Mouse (Mus musculus) C2C12 (cell line): Measurements from ENCODE around the gene Gm28043. TPM values are rescaled to one million over a fixed set of nuclear protein-coding genes. Genes with fewer than 3 reads are reported as not detected.

Experiments
- H3K27me3 ChIP-seq: one replicate; pipeline ENCODE4 v1.6.1; 2011; ENCODE audit not compliant: control insufficient read depth, insufficient read depth, insufficient read length
- H3K36me3 ChIP-seq: one replicate; pipeline ENCODE4 v1.6.1; 2011; ENCODE audit not compliant: control insufficient read depth, insufficient read depth
- H3K4me3 ChIP-seq: one replicate; pipeline ENCODE4 v1.5.1; 2011; ENCODE audit warnings: mild to moderate bottlenecking, control low read depth; ENCODE audit not compliant: poor library complexity, insufficient read depth, severe bottlenecking
- H3K79me2 ChIP-seq: one replicate; pipeline ENCODE4 v1.6.1; 2011; ENCODE audit not compliant: control insufficient read depth, insufficient read depth
- H3K79me3 ChIP-seq: one replicate; pipeline ENCODE4 v1.6.1; 2011; ENCODE audit warnings: low read depth, control low read depth
- H3ac ChIP-seq: one replicate; pipeline ENCODE3; 2011; ENCODE audit warnings: low read depth; ENCODE audit not compliant: control insufficient read depth, insufficient read length
- CEBPB ChIP-seq: IDR thresholded peaks from one replicate; pipeline ENCODE4 v1.6.1; 2011; ENCODE audit warnings: low read depth, mild to moderate bottlenecking, control low read depth, moderate library complexity
- CTCF ChIP-seq: IDR thresholded peaks from one replicate; pipeline ENCODE4 v1.5.1; 2011; ENCODE audit not compliant: control insufficient read depth, insufficient read depth, insufficient read length
- FOSL1 ChIP-seq: IDR thresholded peaks from one replicate; pipeline ENCODE4 v1.8.0; 2011; ENCODE audit warnings: mild to moderate bottlenecking, low read length; ENCODE audit not compliant: poor library complexity, insufficient read depth, severe bottlenecking
- MAX ChIP-seq: IDR thresholded peaks from one replicate; pipeline ENCODE4 v1.6.1; 2011; ENCODE audit warnings: mild to moderate bottlenecking, control low read depth
- MYOD1 ChIP-seq: IDR thresholded peaks from one replicate; pipeline ENCODE4 v1.6.1; 2011; ENCODE audit warnings: low read depth; ENCODE audit not compliant: control insufficient read depth, insufficient read length
- MYOG ChIP-seq: IDR thresholded peaks from one replicate; pipeline ENCODE4 v1.6.1; 2011; ENCODE audit not compliant: control insufficient read depth, insufficient read length; ENCODE audit errors: extremely low read depth
- USF1 ChIP-seq: IDR thresholded peaks from one replicate; pipeline ENCODE4 v1.6.1; 2011; ENCODE audit warnings: low read depth, mild to moderate bottlenecking, control low read depth, moderate library complexity
- microRNA-seq: library from miRNA; unstranded; fragments of <30 nt; microRNA quantifications from one replicate; pipeline ENCODE4, GENCODE M21; 2019; ENCODE audit warnings: borderline microRNAs expressed
- polyA plus RNA-seq: library from polyadenylated mRNA; unstranded; fragments of >200 nt; fragmentation: generic; extraction: Trizol; gene quantifications from one replicate; pipeline ENCODE4 v1.2.1, GENCODE M21; 2012; ENCODE audit warnings: missing spikeins

The Gm28043 gene
- polyA plus RNA-seq, 1 experiment = 0.54 TPM

DNA sequence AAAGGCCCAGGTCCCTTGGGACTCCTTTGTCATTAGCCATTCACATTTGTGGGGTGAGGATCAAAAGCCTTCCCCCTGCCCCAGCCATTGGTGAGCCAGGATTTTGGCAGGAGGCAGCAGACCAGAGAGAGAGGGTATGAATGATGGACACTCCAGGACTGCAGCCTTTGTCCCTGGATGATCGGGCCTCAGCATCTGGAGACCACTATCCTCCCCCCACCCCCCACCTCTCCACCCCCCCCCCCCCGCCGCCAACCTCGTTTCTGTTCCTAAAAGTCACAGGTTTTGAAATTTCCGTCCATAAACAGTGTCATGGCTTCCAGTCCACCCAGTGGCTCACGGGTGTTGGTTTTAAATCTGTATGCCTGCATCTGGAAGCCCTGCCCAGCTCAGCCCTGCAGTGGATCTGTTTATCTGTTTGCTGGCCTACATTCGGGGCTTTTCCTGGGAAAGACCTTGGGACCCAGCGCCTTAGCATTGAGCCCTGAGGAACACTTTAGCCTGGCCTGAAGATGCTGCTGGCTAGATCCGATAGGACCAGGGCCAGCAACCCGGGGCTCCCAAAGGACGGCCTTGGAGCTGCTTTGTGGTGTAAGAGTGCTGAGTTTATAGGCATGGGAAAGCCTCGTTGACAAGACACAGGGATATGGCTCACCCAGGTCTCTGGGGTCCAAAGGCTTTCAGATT lies 116.7 kb downstream of the Gm28043 start:
- H3K4me3 ChIP-seq = no peak overlapping the region
- no peaks in the 10 kb centered on the region for H3K36me3 ChIP-seq
- TF ChIP-seq FOSL1 (no peak), MYOD1 (no peak), MYOG (no peak), MAX (no peak), USF1 (no peak), CEBPB (no peak), CTCF (no peak)
- no peaks in the 10 kb centered on the region for H3K79me3 ChIP-seq
- no peak overlapping the region for H3ac ChIP-seq
- H3K79me2 ChIP-seq = no peaks in the 10 kb centered on the region
- no peaks in the 10 kb centered on the region for H3K27me3 ChIP-seq

DNA sequence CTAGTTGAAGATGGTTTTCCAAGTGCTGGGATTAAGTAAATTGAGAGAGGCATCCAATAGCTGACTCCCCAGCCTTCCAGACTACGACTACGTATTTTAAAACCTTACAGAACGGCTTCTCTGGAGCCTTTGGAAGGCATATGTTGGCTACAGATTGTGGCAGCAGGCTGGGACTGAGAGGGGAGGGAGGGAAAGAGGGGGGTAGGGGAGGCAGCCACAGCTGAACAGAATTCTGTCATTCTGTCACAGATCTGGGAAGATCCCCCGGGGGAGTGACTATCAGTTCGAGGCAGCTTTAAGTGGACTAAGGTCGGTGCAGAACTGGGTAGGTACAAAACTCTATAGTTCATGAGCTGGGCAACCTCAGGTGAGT lies 117.3 kb downstream of the Gm28043 start:
- H3K79me3 ChIP-seq = no peaks in the 10 kb centered on the region
- no peak overlapping the region for H3ac ChIP-seq
- H3K27me3 ChIP-seq = peaks cover 4% of the 10 kb centered on the region
- no peaks in the 10 kb centered on the region for H3K36me3 ChIP-seq
- TF ChIP-seq USF1 = no peak
- TF ChIP-seq CEBPB = no peak
- no peak for TF ChIP-seq MYOG
- TF ChIP-seq CTCF = no peak
- no peak for TF ChIP-seq FOSL1
- no peak for TF ChIP-seq MAX
- no peak for TF ChIP-seq MYOD1
- H3K4me3 ChIP-seq = no peak overlapping the region
- no peaks in the 10 kb centered on the region for H3K79me2 ChIP-seq

DNA sequence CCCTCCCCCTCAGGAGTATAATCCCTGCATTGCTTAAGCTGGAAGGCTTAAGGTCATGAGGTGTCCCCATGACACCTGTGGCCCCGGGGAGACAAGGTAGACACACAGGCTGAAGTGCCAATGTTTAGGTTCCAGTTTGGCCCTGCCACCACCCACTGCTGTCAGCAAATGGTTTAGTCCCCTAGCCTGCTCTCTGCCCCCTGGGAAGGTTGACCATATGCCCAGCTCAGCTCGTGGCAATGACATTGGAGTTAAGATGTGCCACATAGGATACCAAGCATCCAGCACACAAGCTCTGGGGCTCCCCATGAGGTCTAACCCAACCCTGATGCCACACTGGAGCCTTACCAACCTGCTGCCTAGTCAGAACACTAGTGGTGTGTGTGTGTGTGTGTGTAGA lies 117.8 kb downstream of the Gm28043 start:
- H3K79me2 ChIP-seq = no peaks in the 10 kb centered on the region
- no peak overlapping the region for H3K4me3 ChIP-seq
- H3ac ChIP-seq = no peak overlapping the region
- no peaks in the 10 kb centered on the region for H3K79me3 ChIP-seq
- TF ChIP-seq CTCF (no peak), FOSL1 (no peak), MYOD1 (no peak), CEBPB (no peak), USF1 (no peak), MYOG (no peak), MAX (no peak)
- peaks cover 4% of the 10 kb centered on the region for H3K27me3 ChIP-seq
- H3K36me3 ChIP-seq = no peaks in the 10 kb centered on the region

DNA sequence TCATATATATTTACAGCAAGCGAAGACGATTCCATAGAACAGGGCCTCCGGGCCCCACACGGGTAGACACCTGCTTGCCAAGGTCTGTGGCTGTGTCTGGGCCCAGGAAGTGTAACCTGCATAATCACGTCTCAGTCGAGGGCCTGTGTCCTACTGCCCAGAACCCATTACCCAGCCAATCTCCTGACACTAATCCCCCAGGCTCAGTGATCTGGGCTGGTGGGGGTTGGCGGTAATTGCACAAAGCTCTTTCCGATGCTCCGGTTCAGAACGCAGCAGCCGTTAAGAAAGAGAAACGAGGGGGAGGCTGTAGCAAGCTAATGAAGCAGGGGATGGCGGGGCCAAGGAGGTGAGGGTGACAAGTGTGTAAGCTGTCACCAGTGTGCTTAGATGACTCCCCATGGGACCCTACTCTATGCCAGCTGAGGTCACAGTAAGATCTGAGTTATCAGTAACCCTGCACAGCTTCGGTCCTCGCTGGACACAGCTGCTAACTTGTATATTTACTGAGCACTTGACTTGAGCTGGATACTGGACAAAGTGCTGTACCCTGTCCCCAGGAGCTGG lies 121.9 kb downstream of the Gm28043 start:
- TF ChIP-seq MAX (no peak), CTCF (no peak), CEBPB (no peak), USF1 (no peak)
- Histone ChIP-seq H3ac (no peak overlapping the region), H3K79me3 (no peaks in the 10 kb centered on the region), H3K4me3 (no peak overlapping the region), H3K79me2 (no peaks in the 10 kb centered on the region), H3K36me3 (no peaks in the 10 kb centered on the region), H3K27me3 (peaks cover 10% of the 10 kb centered on the region)

DNA sequence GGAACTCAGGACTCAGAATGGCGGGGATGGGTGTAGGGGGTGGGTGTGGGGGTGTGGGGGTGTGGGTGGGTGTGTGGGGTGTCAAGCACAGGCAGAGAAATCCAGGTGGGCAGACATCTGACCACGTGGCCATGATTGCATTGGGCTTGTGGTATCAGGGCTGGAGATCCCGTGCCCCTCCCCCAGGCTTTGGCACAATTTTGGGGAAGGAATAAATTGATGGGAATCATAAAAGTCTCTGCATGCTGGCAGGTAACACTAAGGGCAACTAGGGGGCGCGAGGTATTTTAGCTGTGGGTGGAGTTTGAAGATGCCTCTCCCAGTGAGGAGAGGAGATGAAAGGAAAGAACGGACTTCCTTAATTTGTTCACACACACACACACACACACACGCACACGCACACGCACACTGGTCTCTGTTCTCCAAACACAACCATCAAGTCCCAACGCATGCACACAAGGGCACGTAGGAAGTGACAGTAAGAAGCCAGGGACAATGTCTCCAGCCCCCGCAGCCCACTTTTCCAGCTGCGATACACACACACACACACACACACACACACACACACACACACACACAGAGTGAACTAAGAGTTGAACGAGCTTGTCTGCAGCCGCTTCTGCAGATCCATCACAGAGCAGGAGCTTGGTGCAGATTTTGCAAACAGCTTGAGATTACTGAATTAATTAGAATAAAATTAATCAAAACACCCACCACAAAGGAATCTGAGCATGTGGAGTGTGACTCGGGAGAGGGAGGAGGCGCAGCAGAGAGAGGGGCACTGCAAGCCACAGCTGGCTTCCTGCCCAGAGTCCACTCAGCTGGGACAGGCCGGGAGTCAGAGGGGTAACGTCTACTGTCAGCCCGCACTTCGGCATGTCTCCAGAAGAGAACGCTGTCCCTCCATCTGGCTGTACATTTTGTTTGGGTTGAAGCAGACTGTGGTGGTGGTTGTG lies 123.5 kb downstream of the Gm28043 start:
- H3K36me3 ChIP-seq = no peaks in the 10 kb centered on the region
- no peak overlapping the region for H3K4me3 ChIP-seq
- TF ChIP-seq MYOG (no peak), MYOD1 (no peak), CTCF (no peak), USF1 (no peak), MAX (no peak), FOSL1 (no peak), CEBPB (no peak)

DNA sequence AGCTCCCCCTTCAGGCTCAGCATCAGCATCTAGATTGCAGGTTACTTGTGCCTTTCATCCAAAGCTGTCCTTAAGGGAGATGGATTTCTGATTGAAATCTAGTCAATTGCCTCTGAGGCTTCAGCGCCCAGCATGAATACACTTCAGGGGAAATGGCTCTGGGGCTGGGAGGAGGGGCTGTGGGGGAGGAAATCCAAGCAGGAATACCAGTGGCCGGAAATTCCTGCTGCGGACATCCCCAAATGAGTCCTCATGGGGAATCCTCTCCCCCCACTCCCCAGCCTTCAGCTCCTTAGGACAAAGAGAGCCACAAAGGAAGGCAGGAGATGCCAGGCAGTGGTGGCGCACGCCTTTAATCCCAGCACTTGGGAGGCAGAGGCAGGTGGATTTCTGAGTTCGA lies 132.8 kb downstream of the Gm28043 start:
- no peak for TF ChIP-seq MYOD1
- TF ChIP-seq USF1 = no peak
- no peak for TF ChIP-seq MYOG
- TF ChIP-seq FOSL1 = no peak
- TF ChIP-seq CEBPB = no peak
- TF ChIP-seq MAX = no peak
- no peak for TF ChIP-seq CTCF

More for the DNA sequence above, 123.5 kb downstream of the Gm28043 start:
- Histone ChIP-seq H3ac (no peak overlapping the region), H3K79me2 (no peaks in the 10 kb centered on the region), H3K79me3 (no peaks in the 10 kb centered on the region), H3K27me3 (peaks cover 23% of the 10 kb centered on the region)

More for the DNA sequence above, 132.8 kb downstream of the Gm28043 start:
- Histone ChIP-seq H3K36me3 (no peaks in the 10 kb centered on the region), H3K79me2 (no peaks in the 10 kb centered on the region), H3K4me3 (no peak overlapping the region), H3ac (no peak overlapping the region), H3K79me3 (no peaks in the 10 kb centered on the region), H3K27me3 (peaks cover 70% of the 10 kb centered on the region)

Small RNA genes within 50 kb of the gene (microRNA-seq; reads per million reads assigned to microRNA genes)
- 0.44 reads per million, percentile 6 among the genes with 10 or more reads in this experiment for gene Mir7667

Other genes starting within 250 kb of the Gm28043 start
- 4.8 TPM for gene Pim1, start 124.1 kb upstream of the Gm28043 start, polyA plus RNA-seq
- gene Gm17657, start 65.2 kb upstream of the Gm28043 start, polyA plus RNA-seq = not detected
- 7.9 TPM for gene Tbc1d22b, start 65.1 kb upstream of the Gm28043 start, polyA plus RNA-seq
- gene Tmem217, start 62.5 kb upstream of the Gm28043 start, polyA plus RNA-seq = not detected
- gene Rnf8, start 86 bp upstream of the Gm28043 start, polyA plus RNA-seq = 22.7 TPM
- gene Cmtr1, start 45.7 kb downstream of the Gm28043 start, polyA plus RNA-seq = 33.4 TPM
- gene Ccdc167, start 102.2 kb downstream of the Gm28043 start, polyA plus RNA-seq = 11.9 TPM